23 mouse cellular contexts compared by ENCODE assay signal in genomic region chr8:114956377-114957168, GRCm38 (mm10).
A peak's percentile ranks its signal among the peaks of the same experiment; 100 is the strongest.
DNase-seq lines count a peak whose midpoint lies in the region; ATAC-seq lines count a peak whose summit lies in the region.
"Had no signal": no experiment of that assay in that cellular context is flagged by ENCODE, and none has a peak within 500 bp of the region (broad histone marks: within the 10 kb centered on the region; RNA-seq: fewer than 3 reads in every experiment).

No protein-coding gene starts in this region.

- H3K27me3 ChIP-seq in kidney, embryonic 15.5 days = no peaks in the 10 kb centered on the region
- H3K27me3 ChIP-seq in lung, embryonic 15.5 days = no peaks in the 10 kb centered on the region
- H3K27me3 ChIP-seq in intestine, embryonic 16.5 days (replicated peaks; ENCODE audit: control insufficient read depth, insufficient read depth, low read length) = no peaks in the 10 kb centered on the region
- no peaks in the 10 kb centered on the region for H3K27me3 ChIP-seq in stomach, embryonic 15.5 days (replicated peaks)
- H3K27me3 ChIP-seq: liver, embryonic 12.5 days; midbrain, embryonic 15.5 days had no signal

- no peaks in the 10 kb centered on the region for H3K36me3 ChIP-seq in kidney, embryonic 15.5 days
- no peaks in the 10 kb centered on the region for H3K36me3 ChIP-seq in lung, embryonic 15.5 days
- H3K36me3 ChIP-seq in intestine, embryonic 16.5 days (ENCODE audit: control insufficient read depth, insufficient read depth, low read length) = no peaks in the 10 kb centered on the region
- no peaks in the 10 kb centered on the region for H3K36me3 ChIP-seq in stomach, embryonic 15.5 days
- H3K36me3 ChIP-seq: heart, embryonic 10.5 days; hindbrain, embryonic 10.5 days; liver, embryonic 12.5 days; midbrain, embryonic 15.5 days had no signal

- no peak overlapping the region for H3K9ac ChIP-seq in kidney, embryonic 15.5 days
- no peak overlapping the region for H3K9ac ChIP-seq in lung, embryonic 15.5 days
- no peak overlapping the region for H3K9ac ChIP-seq in intestine, embryonic 16.5 days (ENCODE audit: low read depth, low read length)
- H3K9ac ChIP-seq in stomach, embryonic 15.5 days = no peak overlapping the region
- H3K9ac ChIP-seq: liver, embryonic 12.5 days; midbrain, embryonic 15.5 days had no signal

- WGBS in kidney, embryonic 15.5 days = 42% methylated on average over 8 of the region's 8 CpGs
- 39% methylated on average over 8 of the region's 8 CpGs for WGBS in lung, embryonic 15.5 days
- 50% methylated on average over 8 of the region's 8 CpGs for WGBS in intestine, embryonic 16.5 days
- WGBS in stomach, embryonic 15.5 days = 37% methylated on average over 8 of the region's 8 CpGs

- ATAC-seq in kidney, embryonic 15.5 days (replicated peaks; ENCODE audit: low FRiP score) = peak; percentile 43; the same call in 1 of the 2 replicates
- ATAC-seq in lung, embryonic 15.5 days (ENCODE audit: borderline replicate concordance, extremely low read depth, low FRiP score, low TSS enrichment) = peak; percentile 81
- peak; percentile 60 for ATAC-seq in intestine, embryonic 16.5 days
- ATAC-seq in stomach, embryonic 15.5 days (ENCODE audit: insufficient read depth, low FRiP score, low read depth) = peak; percentile 65
- ATAC-seq in CD4-positive, CD25-positive, alpha-beta regulatory T cell, adult 4 months = no peak
- no peak for ATAC-seq in inflammation-experienced regulatory T-cells, adult 6 months
- ATAC-seq: forebrain, embryonic 14.5 days; hindbrain, postnatal 0 days; liver, embryonic 12.5 days; midbrain, embryonic 15.5 days had no signal

- DNase-seq in kidney, adult 8-10 months = no peak
- no peak for DNase-seq in lung, postnatal 4 days
- DNase-seq: B cell, adult 2 months; cerebellum, adult 18-20 months; cerebellum, postnatal 25 days; layer of hippocampus, postnatal 36 days; lung, postnatal 14 days; right cerebral cortex, postnatal 25 days; thymus, postnatal 25 days had no signal

- no peak overlapping the region for H3K4me2 ChIP-seq in kidney, embryonic 15.5 days
- H3K4me2 ChIP-seq in lung, embryonic 15.5 days = no peak overlapping the region
- H3K4me2 ChIP-seq in intestine, embryonic 16.5 days (ENCODE audit: low read depth, low read length) = no peak overlapping the region
- 0 out of 2 replicates have a peak overlapping the region, but pooled peaks have one; percentile 13 for H3K4me2 ChIP-seq in stomach, embryonic 15.5 days
- H3K4me2 ChIP-seq: liver, embryonic 12.5 days; midbrain, embryonic 15.5 days had no signal

- H3K4me3 ChIP-seq in kidney, embryonic 15.5 days (replicated peaks) = no peak overlapping the region
- H3K4me3 ChIP-seq in lung, embryonic 15.5 days = no peak overlapping the region
- no peak overlapping the region for H3K4me3 ChIP-seq in intestine, embryonic 16.5 days (ENCODE audit: low read length)
- no peak overlapping the region for H3K4me3 ChIP-seq in stomach, embryonic 15.5 days (replicated peaks)
- H3K4me3 ChIP-seq: erythroblast, embryonic 14.5 days; heart, embryonic 10.5 days; hindbrain, embryonic 10.5 days; liver, embryonic 12.5 days; midbrain, embryonic 15.5 days; myocyte had no signal

- H3K27ac ChIP-seq in kidney, embryonic 15.5 days = peak overlapping the region; percentile 80
- peak overlapping the region; percentile 84 for H3K27ac ChIP-seq in lung, embryonic 15.5 days
- peak overlapping the region; percentile 57 for H3K27ac ChIP-seq in intestine, embryonic 16.5 days (ENCODE audit: low read length)
- peak overlapping the region; percentile 86 for H3K27ac ChIP-seq in stomach, embryonic 15.5 days
- H3K27ac ChIP-seq: heart, embryonic 10.5 days; hindbrain, embryonic 10.5 days; hindbrain, postnatal 0 days; liver, embryonic 12.5 days; midbrain, embryonic 15.5 days had no signal

- H3K9me3 ChIP-seq in kidney, embryonic 15.5 days (replicated peaks) = no peaks in the 10 kb centered on the region
- no peaks in the 10 kb centered on the region for H3K9me3 ChIP-seq in lung, embryonic 15.5 days
- H3K9me3 ChIP-seq in intestine, embryonic 16.5 days (ENCODE audit: control insufficient read depth, low read length) = no peaks in the 10 kb centered on the region
- no peaks in the 10 kb centered on the region for H3K9me3 ChIP-seq in stomach, embryonic 15.5 days
- H3K9me3 ChIP-seq: heart, embryonic 10.5 days; hindbrain, embryonic 10.5 days; liver, embryonic 12.5 days; midbrain, embryonic 15.5 days had no signal

- peaks cover 28% of the 10 kb centered on the region for H3K4me1 ChIP-seq in kidney, embryonic 15.5 days
- H3K4me1 ChIP-seq in lung, embryonic 15.5 days = peaks cover 17% of the 10 kb centered on the region
- no peaks in the 10 kb centered on the region for H3K4me1 ChIP-seq in intestine, embryonic 16.5 days (ENCODE audit: control insufficient read depth, insufficient read depth, low read length)
- peaks cover 9% of the 10 kb centered on the region for H3K4me1 ChIP-seq in stomach, embryonic 15.5 days
- H3K4me1 ChIP-seq: liver, embryonic 12.5 days; midbrain, embryonic 15.5 days had no signal

Comparison
In these comparisons a context has a peak if more than half of its experiments do, and no peak if none do; other contexts are left out.
1. ATAC-seq: peak in kidney, embryonic 15.5 days (single experiment), lung, embryonic 15.5 days (single experiment), intestine, embryonic 16.5 days (single experiment) and stomach, embryonic 15.5 days (single experiment); none in CD4-positive, CD25-positive, alpha-beta regulatory T cell, adult 4 months (single experiment) and inflammation-experienced regulatory T-cells, adult 6 months (single experiment).
2. Peak in every context shown above with its lines, with median percentiles within 50 percentile points of each other: H3K27ac ChIP-seq.